Mouse (Mus musculus) frontal cortex, adult (tissue): Measurements from ENCODE around the gene Nav2.
A peak's percentile ranks its signal among the peaks of the same experiment; 100 is the strongest.

Experiments used
- ATAC-seq: cut with Nextera tagmentation; 2 replicates; pipeline ENCODE4 v1.9.2; 2017; ENCODE audit warnings: mild to moderate bottlenecking, moderate library complexity, mixed read lengths; ENCODE audit not compliant: low TSS enrichment

Gene Nav2

DNA sequence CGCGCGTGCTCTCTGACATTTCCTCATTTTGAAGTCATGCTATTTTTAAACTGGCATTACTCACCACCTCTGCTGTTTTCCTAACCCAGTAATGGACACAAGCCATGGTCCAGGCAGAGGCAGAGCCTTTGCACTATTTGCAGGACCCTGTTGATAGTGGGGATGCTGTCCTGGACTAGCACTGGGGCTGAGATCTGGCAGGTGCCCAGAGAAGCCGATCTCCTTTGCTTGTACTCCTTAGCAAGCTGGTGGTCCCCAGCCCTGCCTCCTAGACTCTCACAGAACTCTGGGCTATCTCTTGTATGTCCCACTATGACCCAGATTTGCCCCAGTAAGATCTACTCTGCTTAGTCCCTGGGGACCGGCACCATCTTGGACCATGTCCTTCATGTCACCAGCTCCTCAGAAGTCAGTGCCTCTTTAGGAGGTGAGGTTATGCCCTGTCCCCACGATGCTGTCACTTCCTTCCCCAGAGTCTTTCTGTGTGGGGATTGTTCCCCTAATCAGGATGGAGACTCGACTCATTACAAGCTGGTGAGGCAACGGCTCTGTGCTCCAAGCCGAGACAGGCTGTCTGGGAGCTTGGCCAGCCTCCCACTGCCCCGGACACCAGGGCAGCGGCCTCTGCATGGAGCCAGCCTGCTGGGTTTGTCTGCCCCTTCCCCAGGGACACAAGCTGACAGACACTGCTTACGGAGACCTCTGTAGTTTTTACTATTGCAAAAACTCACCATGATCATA lies 250.3 kb downstream of the Nav2 start:
- peak; percentile 48; the same call in 1 of the 2 replicates for ATAC-seq

GRCm38 (mm10) chr7:49159646-49160555 lies 251.4 kb downstream of the Nav2 start:
- ATAC-seq, result no peak

DNA sequence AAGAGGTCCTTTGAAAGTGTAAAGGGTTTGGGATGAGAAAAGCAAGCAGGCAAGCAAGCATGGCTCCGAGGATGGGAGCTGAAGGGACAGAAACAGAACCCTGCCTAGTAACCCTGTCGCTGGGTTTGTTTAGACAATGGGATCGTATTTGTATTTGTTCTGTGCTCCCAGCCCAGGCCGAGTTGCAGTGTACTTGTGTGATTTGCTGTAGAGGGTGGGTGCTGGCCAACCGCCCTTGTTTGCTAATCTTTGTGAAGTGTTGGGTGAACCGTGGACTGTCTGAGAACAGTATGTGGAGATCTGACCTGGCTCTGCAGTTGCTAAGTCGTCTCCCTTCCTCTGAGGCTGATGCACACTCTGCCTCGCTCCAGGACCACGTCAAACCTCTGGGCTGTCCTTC lies 253.6 kb downstream of the Nav2 start:
- ATAC-seq, result no peak

- no peak for ATAC-seq
These were observed 255.3 kb downstream of the Nav2 start for GRCm38 (mm10) chr7:49163789-49164188.

DNA sequence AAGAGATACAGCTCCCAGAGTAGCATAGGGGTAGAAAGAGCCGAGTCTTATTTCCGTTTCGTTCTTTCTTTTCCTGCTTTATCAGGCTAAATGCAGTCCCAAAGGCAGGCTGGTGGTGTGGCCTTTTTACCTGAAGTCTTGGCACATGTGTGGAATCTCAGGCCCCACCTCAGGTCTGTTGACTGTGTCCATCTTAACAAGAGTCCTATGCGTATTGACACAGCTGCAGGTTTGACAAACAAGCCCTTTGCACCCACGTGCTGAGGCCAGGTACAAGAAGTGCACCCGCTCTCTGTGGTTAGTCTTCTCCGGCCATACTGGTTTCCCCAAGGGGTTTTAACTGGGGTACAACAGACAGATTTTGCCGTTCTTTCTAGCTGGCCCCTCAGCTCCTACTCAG lies 256.4 kb downstream of the Nav2 start:
- ATAC-seq, result no peak

- ATAC-seq, result no peak
These were observed 264.4 kb downstream of the Nav2 start for GRCm38 (mm10) chr7:49172926-49173325.

DNA sequence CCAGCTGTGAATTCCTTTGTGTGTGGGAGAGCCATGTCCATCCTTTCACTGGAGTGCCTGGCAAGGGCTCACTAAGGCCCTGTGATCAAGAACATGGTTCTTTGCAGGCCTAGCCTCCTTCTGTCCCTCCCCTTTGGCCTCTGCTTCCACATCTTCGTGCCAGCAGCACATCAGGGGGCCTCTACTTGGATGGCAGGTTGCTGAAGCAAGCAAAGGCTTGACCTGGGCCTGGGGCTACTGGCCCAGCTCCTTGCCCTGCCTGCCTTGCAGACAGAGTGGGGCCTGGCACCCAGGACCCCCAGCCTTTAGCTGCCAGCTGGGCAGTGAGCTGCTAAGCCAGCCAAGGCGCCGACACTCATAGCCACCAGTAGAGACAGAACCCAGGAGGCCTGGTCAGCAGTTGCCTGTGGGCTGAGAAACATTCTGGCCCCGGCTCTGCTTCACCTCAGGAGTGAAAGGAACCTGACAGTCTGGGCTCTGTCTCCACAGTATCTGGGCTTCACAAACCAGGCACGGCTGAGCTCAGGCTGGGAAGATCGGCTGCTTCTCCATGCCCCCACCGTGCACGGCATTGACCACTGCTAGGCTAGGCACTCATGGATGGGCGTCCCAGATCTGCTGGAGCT lies 267.4 kb downstream of the Nav2 start:
- ATAC-seq, result peak; percentile 39; the same call in 1 of the 2 replicates

- no peak for ATAC-seq
These were observed 268.2 kb downstream of the Nav2 start for GRCm38 (mm10) chr7:49176590-49177201.

GRCm38 (mm10) chr7:49178217-49178616 lies 269.7 kb downstream of the Nav2 start:
- no peak for ATAC-seq

GRCm38 (mm10) chr7:49181010-49181409 lies 272.5 kb downstream of the Nav2 start:
- ATAC-seq, result peak; percentile 43

- no peak for ATAC-seq
These were observed 273.9 kb downstream of the Nav2 start for GRCm38 (mm10) chr7:49182427-49182826.

- ATAC-seq, result peak; percentile 30
These were observed 275.2 kb downstream of the Nav2 start for GRCm38 (mm10) chr7:49183696-49184095.

- no peak for ATAC-seq
These were observed 277.5 kb downstream of the Nav2 start for GRCm38 (mm10) chr7:49185991-49186390.

GRCm38 (mm10) chr7:49189364-49189763 lies 280.8 kb downstream of the Nav2 start:
- peak; percentile 72 for ATAC-seq

DNA sequence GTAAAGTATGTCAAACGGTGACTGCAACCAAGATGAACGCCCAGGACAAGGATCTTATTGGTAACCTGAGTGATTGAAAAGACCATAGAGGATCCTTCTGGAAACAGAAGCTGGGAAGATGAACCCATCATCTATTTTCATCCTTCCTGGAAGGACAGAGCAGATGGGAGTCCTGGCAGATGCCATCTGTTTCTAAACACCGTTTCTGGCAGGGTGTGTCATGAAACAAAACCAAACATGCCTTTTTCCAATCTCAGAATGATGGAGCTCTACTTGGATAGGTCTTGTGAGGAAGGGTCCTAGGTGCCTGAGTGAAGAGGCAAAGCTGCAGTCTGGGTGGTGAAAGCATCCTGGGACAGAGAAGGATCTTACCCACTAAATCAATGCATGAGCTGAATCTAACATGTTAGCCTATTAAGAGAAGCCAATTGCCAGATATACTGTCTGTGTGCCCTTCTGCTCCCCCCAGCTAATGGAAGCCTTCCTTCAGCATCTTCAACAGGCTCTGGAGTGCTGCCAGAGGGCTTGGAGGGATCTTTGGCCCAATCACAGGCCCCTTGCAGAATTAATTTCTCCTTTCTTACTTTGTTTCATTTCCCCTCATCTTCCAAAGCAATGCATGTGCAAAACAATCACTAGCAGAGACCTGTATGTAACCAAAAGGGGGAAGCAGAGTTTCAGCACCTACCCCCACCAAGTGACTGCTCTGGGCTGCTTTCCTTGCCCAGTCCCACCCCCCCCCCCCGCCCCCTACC lies 281.9 kb downstream of the Nav2 start:
- no peak for ATAC-seq

GRCm38 (mm10) chr7:49191081-49191678 lies 282.7 kb downstream of the Nav2 start:
- ATAC-seq, result peak; percentile 60

- no peak for ATAC-seq
These were observed 283.7 kb downstream of the Nav2 start for GRCm38 (mm10) chr7:49192061-49192695.

DNA sequence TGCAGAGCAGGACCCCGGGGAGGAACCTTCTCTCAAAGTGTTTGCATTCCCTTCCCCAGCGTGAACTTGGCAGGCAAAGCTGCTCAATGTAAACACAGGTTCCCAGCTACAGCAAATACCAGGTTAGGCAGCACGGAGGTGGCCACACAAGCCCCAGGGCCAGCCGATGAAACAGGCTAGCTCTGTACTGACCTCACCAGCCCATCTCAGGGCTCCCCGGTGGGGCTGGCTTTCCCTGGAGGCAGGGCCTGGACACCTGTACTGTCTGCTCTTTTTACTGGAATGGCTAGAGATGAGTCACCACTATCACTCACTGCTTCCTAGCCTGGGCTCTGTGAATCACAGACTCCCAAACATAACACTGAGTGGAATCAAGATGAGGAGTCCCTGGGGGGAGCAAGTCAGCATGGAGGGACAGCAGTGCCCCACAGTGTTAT lies 287.2 kb downstream of the Nav2 start:
- ATAC-seq, result peak; percentile 39; the same call in 1 of the 2 replicates

GRCm38 (mm10) chr7:49199366-49199765 lies 290.9 kb downstream of the Nav2 start:
- ATAC-seq, result peak; percentile 61; the same call in 1 of the 2 replicates

GRCm38 (mm10) chr7:49200270-49200669 lies 291.8 kb downstream of the Nav2 start:
- no peak for ATAC-seq
